Mouse (Mus musculus) megakaryocyte, embryonic 14.5 days (primary cell): ENCODE results near the gene C2cd3. TPM values are rescaled to one million over a fixed set of nuclear protein-coding genes. Genes with fewer than 3 reads are reported as not detected.

Experiments used
- H3K27me3 ChIP-seq: replicated peaks from 2 replicates; pipeline ENCODE3; 2012; ENCODE audit warnings: inconsistent platforms
- H3K36me3 ChIP-seq: replicated peaks from 2 replicates; pipeline ENCODE3; 2012; ENCODE audit warnings: low read length, inconsistent platforms, mixed read lengths
- H3K4me1 ChIP-seq: 2 replicates; pipeline ENCODE4 v1.6.1; 2012; ENCODE audit warnings: inconsistent platforms
- H3K4me3 ChIP-seq: replicated peaks from 2 replicates; pipeline ENCODE3; 2012; ENCODE audit warnings: moderate library complexity, mild to moderate bottlenecking, inconsistent platforms
- H3K9me3 ChIP-seq: 2 replicates; pipeline ENCODE4 v1.6.1; 2012; ENCODE audit warnings: inconsistent platforms
- FLI1 ChIP-seq: IDR thresholded peaks from 2 replicates; pipeline ENCODE4 v1.6.1; 2012; ENCODE audit warnings: low read length, inconsistent platforms, mixed read lengths
- GATA1 ChIP-seq: IDR thresholded peaks from 3 replicates; pipeline ENCODE4 v1.6.1; 2012; ENCODE audit warnings: mixed read lengths, low read length, inconsistent platforms, borderline replicate concordance
- polyA plus RNA-seq: library from polyadenylated mRNA; stranded (reverse); fragments of >175 nt; gene quantifications from 2 replicates; pipeline ENCODE4 v1.2.3, GENCODE M21; 2012; ENCODE audit warnings: low replicate concordance; ENCODE audit not compliant: insufficient read depth

Gene C2cd3
- 3.6 and 10.7 TPM in 2 replicates for polyA plus RNA-seq

GRCm38 (mm10) chr7:100371495-100372451 lies at the start of gene C2cd3, which contains the start of gene Ppme1:
Gene C2cd3, plus strand, starts transcription at chr7:100372233.
Gene Ppme1, minus strand, starts transcription at chr7:100372307.
- Histone ChIP-seq H3K36me3 (peaks cover 40% of the 10 kb centered on the region), H3K4me3 (peak within 1 kb of the TSS; percentile 96), H3K27me3 (no peaks in the 10 kb centered on the region), H3K4me1 (peaks cover 26% of the 10 kb centered on the region), H3K9me3 (no peaks in the 10 kb centered on the region)
- TF ChIP-seq FLI1: peak; percentile 84
- no peak for TF ChIP-seq GATA1

DNA sequence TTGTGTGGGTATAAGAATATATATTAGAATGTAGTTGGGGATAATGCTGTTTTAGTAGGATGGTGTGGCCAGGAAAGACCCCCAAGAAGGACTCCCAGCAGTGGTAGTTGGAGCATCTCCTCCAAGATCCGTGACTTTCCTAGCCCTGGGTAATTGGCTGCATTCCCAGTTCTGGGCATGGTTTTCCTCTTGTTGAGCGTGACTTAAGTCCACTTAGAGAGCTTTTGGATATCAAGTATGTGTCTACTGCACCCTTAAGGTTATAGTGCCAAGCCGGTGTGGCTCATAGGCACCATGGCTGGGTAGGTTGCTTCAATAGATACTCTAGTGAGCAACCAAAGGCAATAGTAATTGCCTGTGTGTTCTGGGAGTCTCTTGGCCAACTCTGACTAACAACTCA lies 48.3 kb upstream of the C2cd3 start:
- TF ChIP-seq GATA1 (no peak), FLI1 (no peak)
- H3K36me3 ChIP-seq: peaks cover 46% of the 10 kb centered on the region
- peaks cover 7% of the 10 kb centered on the region for H3K27me3 ChIP-seq
- no peaks in the 10 kb centered on the region for H3K4me1 ChIP-seq
- peaks cover 12% of the 10 kb centered on the region for H3K9me3 ChIP-seq
- H3K4me3 ChIP-seq: no peak overlapping the region

- Histone ChIP-seq H3K4me3 (no peak overlapping the region), H3K36me3 (peaks cover 63% of the 10 kb centered on the region), H3K9me3 (peaks cover 7% of the 10 kb centered on the region), H3K4me1 (no peaks in the 10 kb centered on the region), H3K27me3 (peaks cover 4% of the 10 kb centered on the region)
- TF ChIP-seq FLI1 (no peak), GATA1 (no peak)
Measured at GRCm38 (mm10) chr7:100325482-100325881, 46.6 kb upstream of the C2cd3 start.

DNA sequence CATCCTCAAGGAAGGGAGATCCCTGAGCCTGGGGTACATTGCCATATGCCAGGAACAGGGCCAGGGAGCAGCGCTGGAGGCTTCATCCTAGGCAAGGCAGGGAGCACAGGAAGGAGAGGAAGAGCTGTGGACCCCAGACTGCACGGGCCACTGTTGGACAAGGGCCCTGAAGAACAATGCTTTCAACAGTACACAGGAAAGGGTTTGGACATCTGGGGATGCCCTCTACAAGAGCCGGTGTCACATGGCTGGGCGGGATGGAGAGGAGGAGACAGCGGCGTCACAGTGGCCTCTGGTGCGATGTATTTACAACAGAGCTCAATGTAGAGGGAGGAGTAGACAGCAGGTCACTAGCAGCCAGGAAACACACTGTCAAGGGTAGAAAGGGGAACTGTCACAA lies 44.5 kb upstream of the C2cd3 start:
- peaks cover 83% of the 10 kb centered on the region for H3K36me3 ChIP-seq
- TF ChIP-seq GATA1 (no peak), FLI1 (no peak)
- H3K4me3 ChIP-seq: no peak overlapping the region

DNA sequence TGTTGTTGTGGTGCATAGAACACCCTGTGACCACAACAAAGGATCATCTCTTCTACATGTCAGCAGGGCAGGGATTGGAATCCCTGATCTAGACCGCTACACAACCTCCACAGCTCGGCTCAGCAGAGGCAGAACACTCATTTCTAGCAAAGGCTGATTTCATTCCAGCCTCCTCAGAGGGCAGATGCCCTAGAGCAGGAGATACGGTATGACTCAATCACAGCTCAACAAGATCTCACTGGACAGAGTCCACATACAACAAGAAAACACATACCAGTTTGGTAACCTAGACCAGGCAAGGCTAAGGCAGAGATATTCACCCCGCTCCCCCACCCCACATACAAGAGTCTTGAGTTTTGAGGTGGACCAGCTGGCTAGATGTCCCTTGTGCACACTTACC lies 43.4 kb upstream of the C2cd3 start:
- peaks cover 94% of the 10 kb centered on the region for H3K36me3 ChIP-seq

More for the DNA sequence above, 44.5 kb upstream of the C2cd3 start:
- Histone ChIP-seq H3K4me1 (no peaks in the 10 kb centered on the region), H3K9me3 (no peaks in the 10 kb centered on the region), H3K27me3 (no peaks in the 10 kb centered on the region)

DNA sequence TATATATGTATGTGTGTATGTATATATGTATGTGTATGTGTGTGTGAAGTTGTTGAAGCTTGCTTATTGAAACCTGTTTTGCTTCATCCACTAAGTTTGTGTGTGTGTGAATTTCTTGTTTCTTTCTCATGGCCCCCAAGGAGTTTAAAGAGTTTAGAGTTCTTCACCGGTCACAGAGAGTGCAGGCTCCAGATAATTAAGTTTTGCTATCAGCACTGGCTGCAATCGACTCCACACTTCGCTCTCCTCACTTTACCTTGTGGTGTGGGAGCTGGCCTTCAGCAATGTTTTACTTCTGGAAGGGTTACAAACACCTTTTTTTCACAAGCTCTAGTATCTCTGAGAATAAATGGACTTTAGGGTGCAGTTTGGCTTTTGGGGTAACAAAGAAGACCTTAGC lies 40.8 kb upstream of the C2cd3 start:
- Histone ChIP-seq H3K9me3 (no peaks in the 10 kb centered on the region), H3K4me3 (no peak overlapping the region), H3K27me3 (no peaks in the 10 kb centered on the region), H3K4me1 (no peaks in the 10 kb centered on the region), H3K36me3 (peaks cover 99% of the 10 kb centered on the region)
- TF ChIP-seq FLI1 (no peak), GATA1 (no peak)

More for the DNA sequence above, 43.4 kb upstream of the C2cd3 start:
- TF ChIP-seq GATA1: no peak
- TF ChIP-seq FLI1: no peak
- H3K4me1 ChIP-seq: no peaks in the 10 kb centered on the region
- no peak overlapping the region for H3K4me3 ChIP-seq
- H3K9me3 ChIP-seq: no peaks in the 10 kb centered on the region
- no peaks in the 10 kb centered on the region for H3K27me3 ChIP-seq

DNA sequence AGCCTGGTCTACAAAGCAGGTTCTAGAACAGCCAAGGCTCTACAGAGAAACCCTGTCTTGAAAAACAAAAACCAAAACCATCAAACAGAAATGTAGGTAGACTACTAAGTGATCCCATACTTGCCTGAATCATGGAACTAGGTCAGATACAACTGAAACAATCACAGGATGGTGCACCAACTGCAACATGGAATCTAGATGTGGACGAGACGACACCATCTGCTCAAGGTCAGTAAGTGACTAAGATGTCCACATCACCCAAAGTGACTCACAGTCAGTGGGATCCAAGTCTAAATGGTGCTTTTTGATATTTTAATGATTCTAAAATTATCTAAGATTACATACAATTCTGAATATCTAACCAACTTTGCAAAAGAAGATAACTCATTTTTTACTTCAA lies 36.1 kb upstream of the C2cd3 start:
- no peak for TF ChIP-seq FLI1
- no peak for TF ChIP-seq GATA1
- no peak overlapping the region for H3K4me3 ChIP-seq
- no peaks in the 10 kb centered on the region for H3K9me3 ChIP-seq
- H3K27me3 ChIP-seq: no peaks in the 10 kb centered on the region
- H3K36me3 ChIP-seq: peaks cover 98% of the 10 kb centered on the region
- no peaks in the 10 kb centered on the region for H3K4me1 ChIP-seq

DNA sequence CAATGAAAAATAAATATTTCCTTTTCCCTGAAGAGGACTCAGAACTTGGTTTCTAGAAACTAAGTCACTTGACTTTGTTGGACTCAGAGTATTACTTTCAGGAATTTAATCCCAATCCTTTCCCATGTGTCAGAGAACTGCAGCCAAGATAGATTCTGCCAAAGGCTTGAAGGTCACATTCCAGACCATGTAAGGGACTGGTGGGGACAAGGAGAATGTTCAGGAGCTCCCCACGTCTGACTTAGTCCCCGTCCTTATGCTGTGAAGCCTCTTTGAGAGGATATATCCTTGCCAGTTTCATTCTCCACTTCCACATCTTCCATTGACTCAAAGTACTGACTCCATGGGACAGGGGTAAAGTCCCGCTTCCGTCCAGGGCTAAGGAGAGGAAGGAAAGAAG lies 17.0 kb upstream of the C2cd3 start:
- TF ChIP-seq FLI1 (no peak), GATA1 (no peak)
- Histone ChIP-seq H3K9me3 (no peaks in the 10 kb centered on the region), H3K27me3 (no peaks in the 10 kb centered on the region), H3K4me3 (no peak overlapping the region), H3K36me3 (peaks cover 59% of the 10 kb centered on the region), H3K4me1 (peaks cover 9% of the 10 kb centered on the region)

DNA sequence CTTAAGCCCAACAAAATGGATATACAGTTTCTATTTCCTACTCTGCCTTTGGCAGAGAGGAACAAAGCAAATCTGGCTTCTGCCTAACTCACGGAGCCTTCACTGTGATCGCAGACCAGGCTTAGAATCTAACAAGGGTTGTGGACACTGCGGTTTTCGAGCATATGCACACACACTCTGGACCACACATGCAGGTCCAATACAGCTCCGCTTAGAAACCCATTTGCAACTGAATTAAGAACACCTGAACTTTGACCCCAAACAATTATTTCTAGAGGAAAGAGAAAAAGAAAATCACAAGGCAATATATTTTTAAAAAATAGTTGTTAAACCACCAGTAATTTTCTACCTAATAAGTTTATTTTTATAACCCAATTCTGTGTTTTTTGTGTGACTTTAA lies 15.7 kb upstream of the C2cd3 start:
- Histone ChIP-seq H3K4me1 (peaks cover 9% of the 10 kb centered on the region), H3K9me3 (no peaks in the 10 kb centered on the region), H3K4me3 (no peak overlapping the region), H3K36me3 (peaks cover 51% of the 10 kb centered on the region), H3K27me3 (no peaks in the 10 kb centered on the region)
- TF ChIP-seq GATA1: no peak
- TF ChIP-seq FLI1: no peak

DNA sequence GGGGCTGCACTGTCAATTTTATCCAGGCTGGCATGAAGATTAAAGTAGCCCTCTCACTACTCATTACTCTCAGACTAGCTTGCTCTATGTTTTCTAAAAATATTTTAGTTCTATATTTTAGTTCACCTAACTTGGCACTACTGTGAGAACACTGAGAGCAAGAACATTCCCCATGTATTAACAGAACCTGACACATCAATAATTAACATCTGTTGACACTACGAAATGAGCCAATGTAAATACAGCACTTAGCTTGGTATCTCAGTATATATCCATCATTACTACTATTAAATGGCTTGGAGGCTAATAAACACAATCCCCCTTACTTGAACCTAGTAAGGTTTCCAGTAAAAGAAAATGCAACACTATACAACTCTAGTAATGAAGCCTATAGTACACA lies 15.3 kb upstream of the C2cd3 start:
- TF ChIP-seq FLI1: no peak
- no peak for TF ChIP-seq GATA1
- H3K4me3 ChIP-seq: no peak overlapping the region
- H3K4me1 ChIP-seq: peaks cover 10% of the 10 kb centered on the region
- H3K27me3 ChIP-seq: no peaks in the 10 kb centered on the region
- no peaks in the 10 kb centered on the region for H3K9me3 ChIP-seq
- H3K36me3 ChIP-seq: peaks cover 48% of the 10 kb centered on the region

DNA sequence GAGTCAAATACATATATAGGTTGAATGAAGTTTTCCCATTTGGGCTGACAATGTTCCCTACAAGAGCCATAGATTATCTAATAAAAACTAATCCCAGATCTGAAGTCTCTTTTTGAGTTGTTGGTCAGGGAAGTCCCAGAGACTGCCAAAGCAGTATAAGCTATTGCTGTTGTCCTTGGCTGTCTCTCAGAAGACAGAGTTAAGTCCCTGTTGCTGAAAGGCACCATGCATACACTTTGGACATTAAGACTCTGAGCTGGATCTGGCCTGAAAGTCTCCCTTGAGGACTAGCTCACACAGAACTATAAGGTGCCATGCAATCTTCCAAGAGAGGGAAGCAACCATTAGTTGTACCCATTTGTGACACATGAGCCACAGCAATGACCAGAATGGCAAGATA lies 14.2 kb upstream of the C2cd3 start:
- Histone ChIP-seq H3K27me3 (no peaks in the 10 kb centered on the region), H3K4me3 (no peak overlapping the region), H3K4me1 (peaks cover 17% of the 10 kb centered on the region), H3K36me3 (peaks cover 46% of the 10 kb centered on the region), H3K9me3 (no peaks in the 10 kb centered on the region)
- no peak for TF ChIP-seq FLI1
- TF ChIP-seq GATA1: no peak
